Mouse (Mus musculus): ENCODE results near the gene Efna5. TPM values are rescaled to one million over a fixed set of nuclear protein-coding genes. Genes with fewer than 3 reads are reported as not detected.

Gene Efna5
- polyA plus RNA-seq, 1 experiment from 2014 or later, result 41.6 TPM

GRCm38 (mm10) chr17:62850603-62851002, 30.5 kb downstream of the Efna5 start:
- Histone ChIP-seq H3K9me3 (no peaks in the 10 kb centered on the region), H3K4me1 (peaks cover 31% of the 10 kb centered on the region), H3K4me2 (replicated peaks) (no peak overlapping the region), H3K27me3 (replicated peaks) (no peaks in the 10 kb centered on the region), H3K4me3 (no peak overlapping the region), H3K36me3 (no peaks in the 10 kb centered on the region), H3K9ac (no peak overlapping the region), H3K27ac (no peak overlapping the region)
- no peak for ATAC-seq (ENCODE audit: low FRiP score, low read depth)
- 57% methylated on average over 3 of the region's 3 CpGs for WGBS

GRCm38 (mm10) chr17:62849676-62850075, 31.4 kb downstream of the Efna5 start:
- 95% methylated on average over 6 of the region's 6 CpGs for WGBS
- H3K9ac ChIP-seq, result no peak overlapping the region
- H3K4me1 ChIP-seq, result peaks cover 31% of the 10 kb centered on the region
- no peak overlapping the region for H3K27ac ChIP-seq
- no peaks in the 10 kb centered on the region for H3K27me3 ChIP-seq (replicated peaks)
- no peaks in the 10 kb centered on the region for H3K36me3 ChIP-seq
- no peak for ATAC-seq (ENCODE audit: low FRiP score, low read depth)
- no peak overlapping the region for H3K4me3 ChIP-seq
- H3K4me2 ChIP-seq (replicated peaks), result no peak overlapping the region
- H3K9me3 ChIP-seq, result no peaks in the 10 kb centered on the region

GRCm38 (mm10) chr17:62845656-62846055, 35.5 kb downstream of the Efna5 start:
- H3K27me3 ChIP-seq (replicated peaks), result no peaks in the 10 kb centered on the region
- H3K4me2 ChIP-seq (replicated peaks), result no peak overlapping the region

DNA sequence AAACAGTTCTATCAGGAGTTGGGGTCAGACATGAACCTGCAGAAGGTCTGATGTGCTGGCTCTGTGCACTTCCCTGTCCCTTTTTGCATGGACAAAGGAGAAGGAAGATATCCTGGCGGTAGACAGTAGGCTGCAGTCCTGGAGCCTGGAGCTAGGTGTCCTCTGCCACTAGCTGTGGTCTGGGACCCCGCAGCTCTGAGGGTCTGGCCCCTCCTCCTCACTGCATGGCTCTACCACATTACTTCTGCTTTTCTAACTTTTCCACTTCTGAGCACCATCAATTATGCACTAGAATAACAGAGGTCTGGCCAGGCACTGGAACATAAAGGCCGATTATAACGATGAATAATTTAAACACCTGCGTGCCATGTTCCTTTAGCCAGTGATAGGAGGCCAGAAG, 36.8 kb downstream of the Efna5 start:
- H3K36me3 ChIP-seq, result no peaks in the 10 kb centered on the region
- no peak overlapping the region for H3K4me3 ChIP-seq
- no peak overlapping the region for H3K4me2 ChIP-seq (replicated peaks)
- WGBS, result 38% methylated on average over 5 of the region's 5 CpGs
- H3K9ac ChIP-seq, result no peak overlapping the region
- peaks cover 8% of the 10 kb centered on the region for H3K4me1 ChIP-seq
- no peak overlapping the region for H3K27ac ChIP-seq
- ATAC-seq (ENCODE audit: low FRiP score, low read depth), result peak; percentile 68; the same call in 1 of the 2 replicates
- no peaks in the 10 kb centered on the region for H3K27me3 ChIP-seq (replicated peaks)
- H3K9me3 ChIP-seq, result no peaks in the 10 kb centered on the region

More at GRCm38 (mm10) chr17:62845656-62846055, 35.5 kb downstream of the Efna5 start:
- 63% methylated on average over 5 of the region's 5 CpGs for WGBS
- no peak for ATAC-seq (ENCODE audit: low FRiP score, low read depth)
- Histone ChIP-seq H3K36me3 (no peaks in the 10 kb centered on the region), H3K9ac (no peak overlapping the region), H3K4me1 (peaks cover 13% of the 10 kb centered on the region), H3K27ac (no peak overlapping the region), H3K9me3 (no peaks in the 10 kb centered on the region), H3K4me3 (no peak overlapping the region)

- Histone ChIP-seq H3K36me3 (no peaks in the 10 kb centered on the region), H3K27me3 (replicated peaks) (no peaks in the 10 kb centered on the region), H3K4me1 (peaks cover 6% of the 10 kb centered on the region; the same call in 1 of the 2 replicates), H3K4me3 (no peak overlapping the region), H3K9me3 (no peaks in the 10 kb centered on the region), H3K27ac (no peak overlapping the region), H3K4me2 (replicated peaks) (no peak overlapping the region), H3K9ac (no peak overlapping the region)
- no peak for ATAC-seq (ENCODE audit: low FRiP score, low read depth)
- whole genome bisulfite sequencing, result 31% methylated on average over 7 of the region's 7 CpGs
These were observed 43.8 kb downstream of the Efna5 start for GRCm38 (mm10) chr17:62837336-62837735.

DNA sequence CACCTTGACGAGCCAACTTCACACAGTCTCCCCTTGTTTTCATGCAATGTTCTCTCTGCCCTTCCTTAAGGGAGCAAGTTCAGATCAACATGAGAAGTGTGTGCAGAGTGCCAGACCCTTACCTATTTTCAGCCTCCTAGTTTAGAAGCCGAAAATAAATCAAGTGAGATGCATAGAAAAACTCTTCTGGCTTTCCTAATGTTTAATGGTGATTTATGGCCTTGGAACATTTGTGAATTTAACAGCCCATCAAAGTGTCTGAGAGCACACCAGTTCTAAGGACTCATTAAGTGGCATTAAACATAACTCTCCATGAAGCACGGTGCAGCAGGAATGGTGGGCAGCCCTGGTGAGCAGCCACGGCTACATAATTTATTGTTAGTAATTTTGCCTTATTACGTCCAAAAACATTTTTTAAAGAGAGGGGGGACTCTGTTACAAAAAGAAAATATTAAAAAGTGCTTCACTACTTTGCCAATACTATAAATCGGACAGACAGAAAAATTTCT, 44.5 kb downstream of the Efna5 start:
- Histone ChIP-seq H3K9me3 (no peaks in the 10 kb centered on the region), H3K4me1 (peaks cover 6% of the 10 kb centered on the region; the same call in 1 of the 2 replicates), H3K9ac (no peak overlapping the region), H3K4me3 (no peak overlapping the region), H3K27ac (no peak overlapping the region), H3K27me3 (replicated peaks) (no peaks in the 10 kb centered on the region), H3K4me2 (replicated peaks) (no peak overlapping the region), H3K36me3 (no peaks in the 10 kb centered on the region)
- ATAC-seq (ENCODE audit: low FRiP score, low read depth), result no peak
- WGBS, result 47% methylated on average over 6 of the region's 6 CpGs

DNA sequence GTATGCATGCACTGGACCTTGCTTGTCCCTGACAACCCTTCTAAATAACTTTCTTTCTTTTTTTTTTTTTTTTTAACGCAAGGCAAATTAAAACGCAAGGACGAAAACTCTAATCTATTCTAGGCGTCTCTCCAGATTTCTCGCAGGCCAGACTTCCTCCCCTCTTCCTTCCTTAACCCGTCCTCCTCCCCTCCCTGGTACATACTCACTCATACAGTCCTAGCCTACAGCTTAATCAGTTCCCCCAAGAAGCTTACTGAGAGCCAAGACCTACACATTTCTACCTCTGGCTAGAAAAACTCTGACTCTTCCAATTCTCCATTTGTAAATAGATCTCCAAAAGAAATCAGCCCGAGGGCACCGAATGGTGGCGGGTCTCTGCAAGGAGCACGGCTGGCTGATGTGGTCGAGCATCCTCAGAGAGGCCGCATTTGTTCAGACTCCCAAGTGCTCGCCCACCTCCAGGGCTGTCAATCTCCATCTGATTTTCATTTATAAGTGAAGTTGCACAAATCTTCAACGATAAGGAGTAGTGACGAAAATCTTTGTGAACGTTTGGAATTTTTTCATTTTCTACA, 48.5 kb downstream of the Efna5 start:
- Histone ChIP-seq H3K4me3 (no peak overlapping the region), H3K9ac (no peak overlapping the region), H3K4me2 (replicated peaks) (no peak overlapping the region), H3K4me1 (peaks cover 18% of the 10 kb centered on the region; the same call in 1 of the 2 replicates), H3K27me3 (replicated peaks) (no peaks in the 10 kb centered on the region), H3K36me3 (no peaks in the 10 kb centered on the region), H3K27ac (no peak overlapping the region), H3K9me3 (no peaks in the 10 kb centered on the region)
- ATAC-seq (ENCODE audit: low FRiP score, low read depth), result no peak
- 86% methylated on average over 16 of the region's 16 CpGs for WGBS

DNA sequence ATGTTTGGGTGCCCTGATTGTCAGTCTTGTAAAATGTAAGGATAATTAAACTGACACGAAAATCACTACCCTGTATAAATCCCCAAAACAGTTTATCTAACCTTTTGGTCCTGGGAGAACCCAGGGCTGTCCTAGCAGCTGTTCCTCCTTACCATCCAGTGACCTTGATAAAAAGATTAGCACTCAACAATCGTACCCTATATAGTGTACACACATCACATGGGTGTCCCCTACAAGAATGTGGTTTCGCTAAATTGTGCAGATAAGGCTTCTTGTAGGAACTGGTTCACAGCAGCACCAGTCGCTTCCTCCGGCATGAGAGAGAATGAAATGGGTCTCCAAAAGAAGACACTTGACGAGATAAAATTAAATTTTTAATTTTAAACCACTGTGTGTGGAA, 53.6 kb downstream of the Efna5 start:
- no peak overlapping the region for H3K4me2 ChIP-seq (replicated peaks)
- H3K9ac ChIP-seq, result no peak overlapping the region
- no peaks in the 10 kb centered on the region for H3K27me3 ChIP-seq (replicated peaks)
- 88% methylated on average over 6 of the region's 6 CpGs for WGBS
- no peak overlapping the region for H3K27ac ChIP-seq
- H3K9me3 ChIP-seq, result no peaks in the 10 kb centered on the region
- no peaks in the 10 kb centered on the region for H3K36me3 ChIP-seq
- H3K4me3 ChIP-seq, result no peak overlapping the region
- peaks cover 15% of the 10 kb centered on the region for H3K4me1 ChIP-seq
- no peak for ATAC-seq (ENCODE audit: low FRiP score, low read depth)

GRCm38 (mm10) chr17:62821219-62821618, 59.9 kb downstream of the Efna5 start:
- Histone ChIP-seq H3K9me3 (no peaks in the 10 kb centered on the region), H3K27me3 (replicated peaks) (no peaks in the 10 kb centered on the region), H3K4me2 (replicated peaks) (no peak overlapping the region), H3K36me3 (no peaks in the 10 kb centered on the region), H3K4me1 (peaks cover 27% of the 10 kb centered on the region), H3K27ac (no peak overlapping the region), H3K4me3 (no peak overlapping the region), H3K9ac (no peak overlapping the region)
- ATAC-seq (ENCODE audit: low FRiP score, low read depth), result no peak
- WGBS, result 90% methylated on average over 11 of the region's 11 CpGs

GRCm38 (mm10) chr17:62819931-62820330, 61.2 kb downstream of the Efna5 start:
- WGBS, result 87% methylated on average over 5 of the region's 5 CpGs
- Histone ChIP-seq H3K4me3 (no peak overlapping the region), H3K27me3 (replicated peaks) (no peaks in the 10 kb centered on the region), H3K4me1 (peaks cover 30% of the 10 kb centered on the region), H3K27ac (no peak overlapping the region), H3K4me2 (replicated peaks) (no peak overlapping the region), H3K9me3 (no peaks in the 10 kb centered on the region), H3K9ac (no peak overlapping the region), H3K36me3 (no peaks in the 10 kb centered on the region)
- no peak for ATAC-seq (ENCODE audit: low FRiP score, low read depth)

GRCm38 (mm10) chr17:62818821-62819220, 62.3 kb downstream of the Efna5 start:
- ATAC-seq (ENCODE audit: low FRiP score, low read depth), result no peak
- Histone ChIP-seq H3K4me1 (peaks cover 30% of the 10 kb centered on the region), H3K9ac (no peak overlapping the region), H3K4me3 (no peak overlapping the region), H3K9me3 (no peaks in the 10 kb centered on the region), H3K27ac (no peak overlapping the region), H3K27me3 (replicated peaks) (no peaks in the 10 kb centered on the region), H3K36me3 (no peaks in the 10 kb centered on the region), H3K4me2 (replicated peaks) (peak overlapping the region; percentile 37)
- 6% methylated on average over 8 of the region's 8 CpGs for WGBS

- WGBS, result 24% methylated on average over 2 of the region's 2 CpGs
- H3K4me3 ChIP-seq, result no peak overlapping the region
- no peaks in the 10 kb centered on the region for H3K36me3 ChIP-seq
- H3K9ac ChIP-seq, result no peak overlapping the region
- no peaks in the 10 kb centered on the region for H3K27me3 ChIP-seq (replicated peaks)
- H3K9me3 ChIP-seq, result no peaks in the 10 kb centered on the region
- no peak overlapping the region for H3K27ac ChIP-seq
- ATAC-seq (ENCODE audit: low FRiP score, low read depth), result no peak
- H3K4me2 ChIP-seq (replicated peaks), result no peak overlapping the region; the same call in 1 of the 2 replicates
- peaks cover 30% of the 10 kb centered on the region for H3K4me1 ChIP-seq
These were observed 62.8 kb downstream of the Efna5 start for GRCm38 (mm10) chr17:62818337-62818736.

DNA sequence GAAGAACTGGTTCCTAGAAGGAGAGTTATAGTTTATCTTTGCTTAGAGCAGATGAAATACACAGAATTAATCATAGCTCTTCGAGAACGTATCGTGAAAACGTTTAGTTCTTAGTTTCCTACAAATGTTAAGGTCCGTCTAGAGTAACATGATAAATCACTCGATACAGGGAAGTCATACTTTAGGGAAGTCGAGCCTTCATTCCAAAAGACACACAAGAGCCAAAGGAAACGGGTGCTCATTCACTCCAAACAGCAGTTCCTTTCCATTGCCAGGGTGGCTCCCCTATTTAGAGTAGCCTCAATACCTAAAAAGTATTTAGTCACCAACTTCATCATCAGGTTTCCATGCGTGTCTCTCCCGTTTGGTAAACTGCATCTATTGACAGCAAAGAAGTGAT, 64.2 kb downstream of the Efna5 start:
- H3K4me2 ChIP-seq (replicated peaks), result no peak overlapping the region
- ATAC-seq (ENCODE audit: low FRiP score, low read depth), result no peak
- H3K36me3 ChIP-seq, result no peaks in the 10 kb centered on the region
- H3K27me3 ChIP-seq (replicated peaks), result no peaks in the 10 kb centered on the region
- H3K9ac ChIP-seq, result no peak overlapping the region
- no peak overlapping the region for H3K4me3 ChIP-seq
- H3K27ac ChIP-seq, result no peak overlapping the region
- WGBS, result 83% methylated on average over 10 of the region's 10 CpGs
- no peaks in the 10 kb centered on the region for H3K9me3 ChIP-seq
- H3K4me1 ChIP-seq, result peaks cover 27% of the 10 kb centered on the region
